Mouse (Mus musculus) right cerebral cortex, postnatal 4 days (tissue): ENCODE results near the gene Ebf1.

Experiments used
- DNase-seq: peaks from one replicate; pipeline ENCODE4 v3.0.0-alpha.2; 2022

Ebf1 gene

GRCm38 (mm10) chr11:44663609-44664141 is 46.6 kb downstream of the Ebf1 start:
- no peak for DNase-seq

- DNase-seq = peak; percentile 37
Measured at GRCm38 (mm10) chr11:44665156-44665682, 48.1 kb downstream of the Ebf1 start.

GRCm38 (mm10) chr11:44665741-44666531 is 48.8 kb downstream of the Ebf1 start:
- no peak for DNase-seq

- no peak for DNase-seq
Measured at GRCm38 (mm10) chr11:44666741-44667140, 49.6 kb downstream of the Ebf1 start.

- DNase-seq = no peak
Measured at GRCm38 (mm10) chr11:44681306-44681705, 64.2 kb downstream of the Ebf1 start.

- no peak for DNase-seq
Measured at GRCm38 (mm10) chr11:44681995-44682394, 64.9 kb downstream of the Ebf1 start.

- DNase-seq = no peak
Measured at GRCm38 (mm10) chr11:44682703-44683539, 65.8 kb downstream of the Ebf1 start.

GRCm38 (mm10) chr11:44684486-44685076 is 67.5 kb downstream of the Ebf1 start:
- DNase-seq = no peak

- DNase-seq = no peak
Measured at GRCm38 (mm10) chr11:44685129-44685528, 68.0 kb downstream of the Ebf1 start.

GRCm38 (mm10) chr11:44685911-44686361 is 68.8 kb downstream of the Ebf1 start:
- no peak for DNase-seq

GRCm38 (mm10) chr11:44686378-44686777 is 69.3 kb downstream of the Ebf1 start:
- DNase-seq = no peak

- DNase-seq = no peak
Measured at GRCm38 (mm10) chr11:44688542-44688941, 71.4 kb downstream of the Ebf1 start.

GRCm38 (mm10) chr11:44689571-44690264 is 72.6 kb downstream of the Ebf1 start:
- no peak for DNase-seq

- DNase-seq = no peak
Measured at GRCm38 (mm10) chr11:44690265-44690572, 73.1 kb downstream of the Ebf1 start.

- DNase-seq = no peak
Measured at GRCm38 (mm10) chr11:44695416-44695815, 78.3 kb downstream of the Ebf1 start.

- no peak for DNase-seq
Measured at GRCm38 (mm10) chr11:44696539-44697201, 79.6 kb downstream of the Ebf1 start.

GRCm38 (mm10) chr11:44700181-44700580 is 83.1 kb downstream of the Ebf1 start:
- no peak for DNase-seq

- no peak for DNase-seq
Measured at GRCm38 (mm10) chr11:44701221-44701810, 84.2 kb downstream of the Ebf1 start.

- no peak for DNase-seq
Measured at GRCm38 (mm10) chr11:44701864-44702263, 84.7 kb downstream of the Ebf1 start.

GRCm38 (mm10) chr11:44702716-44703486 is 85.8 kb downstream of the Ebf1 start:
- no peak for DNase-seq

- no peak for DNase-seq
Measured at GRCm38 (mm10) chr11:44703951-44704350, 86.8 kb downstream of the Ebf1 start.
